Mouse (Mus musculus) R1 (cell line): ENCODE data around the gene Parp3.

ENCODE experiments used
- DNase-seq: peaks from one replicate; pipeline ENCODE4 v3.0.0-alpha.2; 2018; ENCODE audit warnings: low read depth, low spot score

Parp3 gene

GRCm38 (mm10) chr9:106457163-106457559, 19.6 kb downstream of the Parp3 start:
- no peak for DNase-seq

GRCm38 (mm10) chr9:106456325-106457162, 20.2 kb downstream of the Parp3 start:
- no peak for DNase-seq

- peak; percentile 90 for DNase-seq
Observed at GRCm38 (mm10) chr9:106454888-106455681, 21.7 kb downstream of the Parp3 start.

GRCm38 (mm10) chr9:106454071-106454761, 22.5 kb downstream of the Parp3 start:
- peak; percentile 72 for DNase-seq

- peak; percentile 65 for DNase-seq
Observed at GRCm38 (mm10) chr9:106453271-106454070, 23.3 kb downstream of the Parp3 start, which contains the start of gene Pcbp4. TSS of gene Pcbp4 (plus strand) at chr9:106453291.

GRCm38 (mm10) chr9:106452821-106453220, 23.9 kb downstream of the Parp3 start:
- peak; percentile 81 for DNase-seq

- DNase-seq = no peak
Observed at GRCm38 (mm10) chr9:106452351-106452750, 24.4 kb downstream of the Parp3 start.

- DNase-seq = no peak
Observed at GRCm38 (mm10) chr9:106451899-106452298, 24.9 kb downstream of the Parp3 start.

- no peak for DNase-seq
Observed at GRCm38 (mm10) chr9:106451298-106451697, 25.5 kb downstream of the Parp3 start.

- DNase-seq = peak; percentile 72
Observed at GRCm38 (mm10) chr9:106450661-106451060, 26.1 kb downstream of the Parp3 start.

GRCm38 (mm10) chr9:106449947-106450346, 26.8 kb downstream of the Parp3 start:
- DNase-seq = no peak

- peak; percentile 75 for DNase-seq
Observed at GRCm38 (mm10) chr9:106448498-106449031, 28.2 kb downstream of the Parp3 start.

- DNase-seq = no peak
Observed at GRCm38 (mm10) chr9:106447951-106448350, 28.8 kb downstream of the Parp3 start.

- peak; percentile 89 for DNase-seq
Observed at GRCm38 (mm10) chr9:106447348-106447747, 29.4 kb downstream of the Parp3 start, which contains the start of the genes Abhd14b and Abhd14a. TSS of gene Abhd14b (plus strand) at chr9:106447459. TSS of gene Abhd14a (minus strand) at chr9:106447678.

- no peak for DNase-seq
Observed at GRCm38 (mm10) chr9:106444836-106445235, 31.9 kb downstream of the Parp3 start.

- no peak for DNase-seq
Observed at GRCm38 (mm10) chr9:106442680-106443079, 34.1 kb downstream of the Parp3 start.

- DNase-seq = no peak
Observed at GRCm38 (mm10) chr9:106436566-106436965, 40.2 kb downstream of the Parp3 start.

GRCm38 (mm10) chr9:106433389-106433788, 43.4 kb downstream of the Parp3 start:
- DNase-seq = no peak

- no peak for DNase-seq
Observed at GRCm38 (mm10) chr9:106430015-106430264, 46.8 kb downstream of the Parp3 start.

- DNase-seq = peak; percentile 98
Observed at GRCm38 (mm10) chr9:106429221-106430014, 47.3 kb downstream of the Parp3 start, which contains the start of gene Rpl29. TSS of gene Rpl29 (plus strand) at chr9:106429454.
